Mouse (Mus musculus): Measurements from ENCODE around the gene Ttc23. TPM values are rescaled to one million over a fixed set of nuclear protein-coding genes. Genes with fewer than 3 reads are reported as not detected.
A peak's percentile ranks its signal among the peaks of the same experiment; 100 is the strongest.

Ttc23 gene
- total RNA-seq, 1 experiment = 9.4 TPM

DNA sequence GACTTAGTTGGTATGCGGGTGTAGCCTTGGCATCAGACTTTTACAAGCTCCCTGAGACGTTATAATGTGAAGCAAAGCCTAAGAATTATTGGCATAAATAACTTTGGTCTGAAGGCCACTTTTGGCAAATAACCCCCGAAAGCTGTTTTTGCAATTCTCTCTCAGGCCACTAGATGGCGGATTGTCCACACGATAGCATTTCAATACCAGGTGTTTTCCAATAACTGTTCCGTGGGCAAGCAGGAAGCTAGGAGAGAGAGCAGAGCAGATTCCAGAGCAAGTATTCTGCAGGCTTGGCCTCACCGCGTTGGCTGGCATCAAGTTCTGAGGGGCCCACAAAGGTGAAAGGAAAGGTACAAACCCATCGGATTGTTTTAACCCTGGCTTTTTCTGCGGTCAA, 141.5 kb downstream of the Ttc23 start:
- in situ Hi-C loops (cut with MboI; ENCODE audit: low sequenced_read_pairs in 2 of 2, unreplicated experiment in 2 of 2) = loop anchor here (25.0 kb wide), 3 partner anchors 349 to 574 kb away; no protein-coding TSS in a partner anchor
- Histone ChIP-seq H3K27ac (ENCODE audit: insufficient read depth, low read depth, low read length, poor library complexity, severe bottlenecking) (no peak overlapping the region), H3K36me3 (ENCODE audit: control insufficient read depth, insufficient read depth, low read length, poor library complexity, severe bottlenecking) (no peaks in the 10 kb centered on the region), H3K4me3 (ENCODE audit: insufficient read depth in 1 of 2, low read depth in 1 of 2, low read length in 2 of 2, poor library complexity in 1 of 2, severe bottlenecking in 1 of 2) (no peak overlapping the region), H3K4me1 (ENCODE audit: control insufficient read depth in 2 of 2, insufficient read depth in 2 of 2, low read length in 2 of 2, poor library complexity in 1 of 2) (no peaks in the 10 kb centered on the region), H3K9ac (ENCODE audit: insufficient read depth, low read depth, low read length, poor library complexity, severe bottlenecking) (no peak overlapping the region), H3K9me3 (ENCODE audit: control insufficient read depth, insufficient read depth, low read depth, low read length) (no peaks in the 10 kb centered on the region)
- peak; percentile 68 for DNase-seq (ENCODE audit: low read depth, low spot score)
- TF ChIP-seq HCFC1 (IDR thresholded peaks at IDR 0.05; ENCODE audit: borderline replicate concordance, insufficient read depth, low read length) (no peak), CHD2 (IDR thresholded peaks at IDR 0.05; ENCODE audit: low read depth, low read length) (no peak), ZC3H11A (IDR thresholded peaks at IDR 0.05; ENCODE audit: borderline replicate concordance, low read depth, low read length) (peak; percentile 93), ZNF384 (IDR thresholded peaks at IDR 0.05; ENCODE audit: low read depth, low read length) (no peak), MAFK (IDR thresholded peaks at IDR 0.05; ENCODE audit: insufficient read depth, low read depth, low read length) (no peak)

DNA sequence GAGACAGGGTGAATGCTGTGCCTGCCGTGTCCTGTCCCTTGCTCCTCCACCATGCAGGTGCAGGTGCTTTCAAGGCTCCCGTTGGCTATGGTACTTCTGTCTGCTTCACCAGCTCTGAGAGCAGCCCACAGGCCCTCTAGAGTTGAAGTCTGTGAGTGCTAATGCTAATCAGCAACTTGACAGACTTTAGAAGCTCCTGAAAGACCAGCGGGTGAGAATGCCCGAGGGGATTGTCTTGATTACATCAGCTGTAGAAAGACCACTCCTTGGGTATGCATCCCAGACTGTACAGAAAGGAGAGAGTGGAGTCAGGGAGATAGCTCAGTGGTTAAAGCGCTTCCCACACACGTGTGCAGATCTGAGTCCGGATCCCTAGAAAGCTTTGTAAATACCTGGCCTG, 144.0 kb downstream of the Ttc23 start:
- Histone ChIP-seq H3K27ac (ENCODE audit: insufficient read depth, low read depth, low read length, poor library complexity, severe bottlenecking) (no peak overlapping the region), H3K9me3 (ENCODE audit: control insufficient read depth, insufficient read depth, low read depth, low read length) (no peaks in the 10 kb centered on the region), H3K36me3 (ENCODE audit: control insufficient read depth, insufficient read depth, low read length, poor library complexity, severe bottlenecking) (no peaks in the 10 kb centered on the region), H3K4me3 (ENCODE audit: insufficient read depth in 1 of 2, low read depth in 1 of 2, low read length in 2 of 2, poor library complexity in 1 of 2, severe bottlenecking in 1 of 2) (no peak overlapping the region), H3K4me1 (ENCODE audit: control insufficient read depth in 2 of 2, insufficient read depth in 2 of 2, low read length in 2 of 2, poor library complexity in 1 of 2) (no peaks in the 10 kb centered on the region), H3K9ac (ENCODE audit: insufficient read depth, low read depth, low read length, poor library complexity, severe bottlenecking) (no peak overlapping the region)
- TF ChIP-seq ZC3H11A (IDR thresholded peaks at IDR 0.05; ENCODE audit: borderline replicate concordance, low read depth, low read length) (no peak), MAFK (IDR thresholded peaks at IDR 0.05; ENCODE audit: insufficient read depth, low read depth, low read length) (no peak), CHD2 (IDR thresholded peaks at IDR 0.05; ENCODE audit: low read depth, low read length) (no peak), ZNF384 (IDR thresholded peaks at IDR 0.05; ENCODE audit: low read depth, low read length) (no peak), HCFC1 (IDR thresholded peaks at IDR 0.05; ENCODE audit: borderline replicate concordance, insufficient read depth, low read length) (no peak)
- in situ Hi-C loops (cut with MboI; ENCODE audit: low sequenced_read_pairs in 2 of 2, unreplicated experiment in 2 of 2) = loop anchor here (25.0 kb wide), 3 partner anchors 346 to 571 kb away; no protein-coding TSS in a partner anchor
- no peak for DNase-seq (ENCODE audit: low read depth, low spot score)

DNA sequence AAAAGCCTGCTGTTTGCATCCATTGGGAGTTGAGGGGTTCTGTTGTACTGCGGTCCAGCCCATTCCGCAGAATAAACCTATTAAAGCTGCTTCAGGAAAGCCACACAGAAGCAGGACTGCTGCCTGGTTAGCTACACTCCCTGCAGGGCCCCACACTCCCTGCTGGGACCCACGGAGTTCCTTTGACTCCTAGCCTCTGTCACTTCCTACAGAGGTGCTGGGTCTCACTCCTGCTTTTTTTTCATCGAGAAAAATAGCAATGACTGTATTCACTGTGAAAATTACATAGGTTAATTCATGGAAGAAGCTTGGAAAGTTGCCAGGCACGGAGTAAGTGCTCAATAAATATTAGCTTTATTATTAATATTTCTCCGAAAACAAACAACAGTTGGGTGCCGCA, 146.2 kb downstream of the Ttc23 start:
- no peak for DNase-seq (ENCODE audit: low read depth, low spot score)
- Histone ChIP-seq H3K4me3 (ENCODE audit: insufficient read depth in 1 of 2, low read depth in 1 of 2, low read length in 2 of 2, poor library complexity in 1 of 2, severe bottlenecking in 1 of 2) (no peak overlapping the region), H3K4me1 (ENCODE audit: control insufficient read depth in 2 of 2, insufficient read depth in 2 of 2, low read length in 2 of 2, poor library complexity in 1 of 2) (no peaks in the 10 kb centered on the region), H3K9ac (ENCODE audit: insufficient read depth, low read depth, low read length, poor library complexity, severe bottlenecking) (no peak overlapping the region), H3K36me3 (ENCODE audit: control insufficient read depth, insufficient read depth, low read length, poor library complexity, severe bottlenecking) (no peaks in the 10 kb centered on the region), H3K27ac (ENCODE audit: insufficient read depth, low read depth, low read length, poor library complexity, severe bottlenecking) (no peak overlapping the region), H3K9me3 (ENCODE audit: control insufficient read depth, insufficient read depth, low read depth, low read length) (no peaks in the 10 kb centered on the region)
- no peak for TF ChIP-seq ZNF384 (IDR thresholded peaks at IDR 0.05; ENCODE audit: low read depth, low read length)
- no peak for TF ChIP-seq CHD2 (IDR thresholded peaks at IDR 0.05; ENCODE audit: low read depth, low read length)
- no peak for TF ChIP-seq ZC3H11A (IDR thresholded peaks at IDR 0.05; ENCODE audit: borderline replicate concordance, low read depth, low read length)
- TF ChIP-seq HCFC1 (IDR thresholded peaks at IDR 0.05; ENCODE audit: borderline replicate concordance, insufficient read depth, low read length) = no peak
- no peak for TF ChIP-seq MAFK (IDR thresholded peaks at IDR 0.05; ENCODE audit: insufficient read depth, low read depth, low read length)
- in situ Hi-C loops (cut with MboI; ENCODE audit: low sequenced_read_pairs in 2 of 2, unreplicated experiment in 2 of 2) = loop anchor here (25.0 kb wide), 3 partner anchors 344 to 569 kb away; no protein-coding TSS in a partner anchor

DNA sequence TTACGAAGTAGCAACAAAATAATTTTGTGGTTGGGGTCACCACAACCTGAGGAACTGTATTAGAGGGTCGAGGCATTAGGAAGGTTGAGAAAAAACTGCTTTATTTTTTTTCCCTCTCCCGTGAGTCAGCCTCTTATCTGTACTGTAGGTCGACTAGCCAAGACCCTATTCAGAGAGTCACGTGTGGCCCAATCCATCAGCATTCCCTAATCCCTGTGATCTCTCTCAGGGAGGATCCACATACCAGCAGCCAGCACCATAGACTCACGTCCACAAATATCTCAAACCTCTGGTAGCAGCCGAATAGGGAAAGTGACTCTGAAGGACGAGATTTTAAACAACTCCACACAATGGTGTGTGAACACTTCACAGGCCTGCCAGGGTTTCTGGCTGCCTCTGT, 149.9 kb downstream of the Ttc23 start:
- Histone ChIP-seq H3K4me3 (ENCODE audit: insufficient read depth in 1 of 2, low read depth in 1 of 2, low read length in 2 of 2, poor library complexity in 1 of 2, severe bottlenecking in 1 of 2) (no peak overlapping the region), H3K4me1 (ENCODE audit: control insufficient read depth in 2 of 2, insufficient read depth in 2 of 2, low read length in 2 of 2, poor library complexity in 1 of 2) (no peaks in the 10 kb centered on the region), H3K27ac (ENCODE audit: insufficient read depth, low read depth, low read length, poor library complexity, severe bottlenecking) (no peak overlapping the region), H3K9ac (ENCODE audit: insufficient read depth, low read depth, low read length, poor library complexity, severe bottlenecking) (no peak overlapping the region), H3K9me3 (ENCODE audit: control insufficient read depth, insufficient read depth, low read depth, low read length) (no peaks in the 10 kb centered on the region), H3K36me3 (ENCODE audit: control insufficient read depth, insufficient read depth, low read length, poor library complexity, severe bottlenecking) (no peaks in the 10 kb centered on the region)
- DNase-seq (ENCODE audit: low read depth, low spot score) = no peak
- TF ChIP-seq ZNF384 (IDR thresholded peaks at IDR 0.05; ENCODE audit: low read depth, low read length) (no peak), ZC3H11A (IDR thresholded peaks at IDR 0.05; ENCODE audit: borderline replicate concordance, low read depth, low read length) (no peak), HCFC1 (IDR thresholded peaks at IDR 0.05; ENCODE audit: borderline replicate concordance, insufficient read depth, low read length) (no peak), CHD2 (IDR thresholded peaks at IDR 0.05; ENCODE audit: low read depth, low read length) (no peak), MAFK (IDR thresholded peaks at IDR 0.05; ENCODE audit: insufficient read depth, low read depth, low read length) (no peak)
- in situ Hi-C loops (cut with MboI; ENCODE audit: low sequenced_read_pairs in 2 of 2, unreplicated experiment in 2 of 2) = loop anchor here (25.0 kb wide), 3 partner anchors 340 to 565 kb away; no protein-coding TSS in a partner anchor

All from ES-E14 (cell line).